Mouse (Mus musculus): ENCODE measurements around the gene Clpsl2.
A peak's percentile ranks its signal among the peaks of the same experiment; 100 is the strongest.
"Not testable (repeated sequence)": the region's sequence is repeated elsewhere in the genome, so short reads cannot be mapped to it uniquely, and the experiment has no call there.

Gene Clpsl2

DNA sequence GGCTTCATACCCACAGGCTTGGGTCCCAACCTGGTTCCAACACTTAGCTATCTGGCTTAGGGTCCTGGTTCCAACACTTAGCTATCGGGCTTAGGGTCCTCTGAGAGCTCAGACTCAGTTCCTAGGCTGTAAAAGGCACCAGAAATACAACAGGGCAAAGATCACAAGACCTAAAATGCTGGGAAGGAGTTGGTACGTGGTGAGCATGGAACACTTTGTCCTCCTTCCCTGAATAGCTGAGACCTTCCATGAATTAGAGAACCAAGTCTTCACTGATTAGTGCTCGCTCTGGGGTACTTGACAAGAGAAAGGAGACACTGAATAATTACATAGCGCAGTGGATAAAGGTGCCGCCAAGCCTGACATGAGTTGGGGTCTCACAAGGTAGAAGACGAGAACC is 27.3 kb upstream of the Clpsl2 start:
- no peak for DNase-seq

GRCm38 (mm10) chr17:28522623-28523354 is 26.4 kb upstream of the Clpsl2 start:
- DNase-seq = peak; percentile 93 to 96

GRCm38 (mm10) chr17:28523355-28524008 is 25.7 kb upstream of the Clpsl2 start:
- DNase-seq = no peak

GRCm38 (mm10) chr17:28524009-28524695 is 25.1 kb upstream of the Clpsl2 start:
- DNase-seq = peak; percentile 49 to 71

DNA sequence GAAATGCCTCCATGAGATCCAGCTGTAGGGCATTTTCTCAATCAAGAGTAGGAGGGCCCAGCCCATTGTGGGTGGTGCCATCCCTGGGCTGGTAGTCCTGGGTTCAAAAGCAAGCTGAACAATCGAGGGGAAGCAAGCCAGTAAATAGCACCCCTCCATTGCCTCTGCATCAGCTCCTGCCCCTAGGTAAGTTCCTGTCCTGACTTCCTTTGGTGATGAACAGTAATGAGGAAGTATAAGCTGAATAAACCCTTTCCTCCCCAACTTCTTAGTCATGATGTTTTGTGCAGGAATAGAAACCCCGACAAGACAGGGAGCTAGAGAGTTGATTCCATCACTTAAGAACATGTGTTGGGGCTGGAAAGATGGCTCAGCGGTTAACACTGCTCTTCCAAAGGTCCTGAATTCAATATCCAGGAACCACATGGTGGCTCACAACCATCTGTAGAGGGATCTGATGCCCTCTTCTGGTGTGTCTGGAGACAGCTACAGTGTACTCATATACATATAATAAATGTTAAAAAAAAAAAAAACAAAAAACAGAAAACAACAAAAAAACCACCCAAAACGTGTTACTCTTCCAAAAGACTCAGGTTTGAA is 24.3 kb upstream of the Clpsl2 start:
- no peak for DNase-seq

DNA sequence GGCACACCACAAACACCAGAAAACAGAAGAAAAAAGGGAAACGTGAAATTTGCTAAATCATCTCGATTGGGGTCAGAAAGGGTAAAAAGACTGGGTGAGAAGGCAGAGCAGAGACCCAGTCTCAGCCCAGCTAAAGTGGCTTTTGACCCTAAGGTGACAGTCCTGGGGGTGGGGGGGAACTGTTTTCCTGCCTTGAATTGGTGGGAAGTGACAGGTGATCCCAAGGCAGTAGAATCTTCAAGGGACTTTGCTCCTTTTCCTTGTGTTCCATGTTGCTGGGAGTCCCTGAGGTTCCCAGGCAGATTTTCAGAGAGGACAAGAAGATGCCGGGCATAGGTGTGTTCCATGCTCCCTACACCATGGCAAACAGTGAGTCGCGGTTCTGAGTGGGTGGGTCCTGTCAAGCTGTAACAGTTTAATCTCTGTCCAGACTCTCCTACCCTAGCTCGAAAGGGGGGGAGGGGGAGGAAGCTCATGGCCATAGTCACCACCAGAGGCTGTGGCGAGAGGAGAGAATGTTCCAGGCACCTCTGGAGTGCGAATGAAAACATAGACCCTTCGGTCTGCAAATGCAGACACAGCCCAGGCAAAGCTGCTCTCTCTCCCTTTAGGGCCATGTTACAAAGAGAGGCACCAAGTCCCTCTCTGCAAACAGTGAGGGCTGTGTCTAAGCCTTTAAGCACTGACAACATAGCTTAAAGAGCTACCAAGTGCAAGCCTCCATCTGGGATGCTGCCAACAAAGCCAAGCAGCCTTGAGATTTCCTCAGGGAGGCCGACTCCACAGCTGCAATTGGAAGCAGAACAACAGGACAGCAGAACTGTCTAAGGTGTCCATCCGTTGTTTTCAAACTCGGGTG is 21.8 kb upstream of the Clpsl2 start:
- no peak for DNase-seq

DNA sequence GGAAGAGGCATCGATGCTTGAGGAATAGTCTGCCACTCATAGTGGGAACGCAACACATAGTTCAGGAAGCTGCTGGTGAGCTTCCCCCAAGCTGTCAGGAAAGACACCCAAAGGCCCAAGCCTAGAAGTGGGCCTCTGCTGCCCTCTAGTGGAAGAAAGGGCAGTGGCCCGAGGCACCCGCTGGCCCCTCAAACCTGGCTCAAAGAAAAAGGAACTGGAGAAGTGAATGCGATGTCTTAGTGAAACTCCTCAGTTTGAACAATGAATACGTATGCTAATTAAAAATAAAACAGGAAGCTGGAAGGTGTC is 21.2 kb upstream of the Clpsl2 start:
- DNase-seq = peak; percentile 69 to 77

DNA sequence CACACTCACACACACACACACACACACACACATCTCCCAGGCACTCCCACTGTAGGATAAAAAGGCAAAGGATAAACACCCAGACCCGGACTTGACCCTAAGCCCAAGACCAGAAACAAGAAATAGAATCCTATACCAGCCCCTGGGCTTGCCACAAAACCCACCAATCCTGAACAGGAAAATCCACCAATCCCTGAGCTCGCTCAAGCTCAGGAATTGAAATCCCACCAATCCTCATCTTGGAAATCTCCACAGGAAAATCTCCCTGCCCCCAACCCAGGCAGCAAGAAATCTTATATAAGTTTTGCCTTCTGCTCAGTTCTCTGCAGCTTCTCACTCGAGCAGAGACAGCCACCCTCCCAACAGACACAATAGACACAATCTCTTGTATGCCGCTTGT is 20.1 kb upstream of the Clpsl2 start:
- DNase-seq = no peak

DNA sequence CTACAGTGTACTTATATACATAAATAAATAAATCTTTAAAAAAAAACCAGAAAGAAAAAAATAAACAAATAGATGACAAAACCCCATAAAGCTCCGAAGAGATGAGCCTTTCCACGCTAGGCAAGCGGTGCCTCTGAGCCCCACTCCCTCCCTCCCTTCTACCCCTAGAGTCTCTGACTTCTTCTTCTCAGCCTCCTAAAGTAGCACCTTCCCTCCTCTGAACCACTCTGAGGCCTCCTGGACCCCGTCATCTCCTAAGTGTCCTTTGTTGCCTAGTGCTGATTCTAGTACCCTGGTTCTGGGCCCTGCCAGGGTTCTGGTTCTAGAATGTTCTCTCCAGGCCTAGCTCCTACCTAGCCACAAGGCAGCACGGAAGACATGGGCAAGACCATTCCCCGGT is 18.7 kb upstream of the Clpsl2 start, which contains the start of gene Armc12:
TSS of gene Armc12 (plus strand) at position 301 of the 400 bp plus-strand sequence.
- DNase-seq = no peak

- no peak for DNase-seq
Observed at GRCm38 (mm10) chr17:28531946-28532345, 17.3 kb upstream of the Clpsl2 start.

DNA sequence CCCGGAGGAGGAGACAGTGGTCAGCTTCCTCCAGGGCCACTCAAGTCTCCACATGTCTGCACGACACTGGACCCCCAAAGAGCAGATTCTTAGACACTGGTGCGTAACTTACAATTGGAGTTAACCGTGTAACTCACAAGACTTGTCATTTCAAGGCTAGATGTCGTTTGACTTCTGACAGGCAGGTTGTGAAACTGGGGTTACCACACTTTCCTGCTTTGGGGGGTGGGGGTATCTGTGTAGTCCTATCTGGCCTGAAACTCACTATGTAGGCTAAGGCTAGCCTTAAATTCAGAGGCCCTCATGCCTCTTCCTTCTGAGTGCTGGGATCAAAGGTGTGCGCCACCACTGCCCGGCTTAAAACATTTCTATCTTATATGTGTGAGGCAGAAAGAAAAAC is 16.7 kb upstream of the Clpsl2 start:
- no peak for DNase-seq

- DNase-seq = no peak
Observed at GRCm38 (mm10) chr17:28533327-28533726, 15.9 kb upstream of the Clpsl2 start.

GRCm38 (mm10) chr17:28537881-28538280 is 11.3 kb upstream of the Clpsl2 start:
- no peak for DNase-seq

- DNase-seq = no peak
Observed at GRCm38 (mm10) chr17:28546925-28547324, 2.3 kb upstream of the Clpsl2 start.

GRCm38 (mm10) chr17:28548550-28548949 is 661 bp upstream of the Clpsl2 start:
- DNase-seq = no peak

DNA sequence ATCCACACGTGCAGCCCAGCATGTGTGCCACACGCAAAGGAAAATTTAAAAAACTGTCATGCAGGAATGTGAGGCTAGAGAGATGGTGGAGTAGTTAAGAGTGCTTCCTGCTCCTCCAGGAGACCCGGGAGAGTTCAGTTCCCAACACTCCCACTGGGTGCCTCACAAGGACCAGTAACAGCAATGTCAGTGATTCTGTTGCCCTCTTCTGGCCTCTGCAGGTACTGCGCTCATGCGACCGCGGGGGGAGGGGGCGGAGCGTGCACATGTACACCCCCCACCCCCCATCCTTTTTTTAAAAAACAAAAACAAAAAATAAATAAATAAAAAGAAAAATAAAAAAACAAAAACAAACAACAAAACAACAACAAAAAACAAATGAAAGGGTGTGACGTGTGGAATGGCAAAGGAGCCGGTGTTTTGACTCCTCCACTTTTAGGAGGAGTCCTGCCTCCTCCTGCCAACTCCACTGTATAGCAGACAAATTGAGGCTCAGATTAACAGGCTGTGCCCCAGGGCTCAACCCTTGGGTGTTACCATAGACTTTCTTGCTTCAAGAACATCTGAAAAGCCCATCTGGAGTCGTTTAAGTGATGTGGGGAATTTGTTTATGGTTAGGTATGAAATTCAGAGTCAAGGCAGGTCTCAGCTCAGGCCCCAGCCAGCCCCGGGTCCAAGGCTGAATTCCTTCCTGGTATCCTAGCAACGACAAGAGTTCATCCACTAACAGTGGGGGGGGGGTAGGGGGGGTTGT is 4.0 kb downstream of the Clpsl2 start:
- peak; percentile 42 to 56 for DNase-seq

- DNase-seq = not testable (repeated sequence)
Observed at GRCm38 (mm10) chr17:28554021-28554420, 4.8 kb downstream of the Clpsl2 start.

DNA sequence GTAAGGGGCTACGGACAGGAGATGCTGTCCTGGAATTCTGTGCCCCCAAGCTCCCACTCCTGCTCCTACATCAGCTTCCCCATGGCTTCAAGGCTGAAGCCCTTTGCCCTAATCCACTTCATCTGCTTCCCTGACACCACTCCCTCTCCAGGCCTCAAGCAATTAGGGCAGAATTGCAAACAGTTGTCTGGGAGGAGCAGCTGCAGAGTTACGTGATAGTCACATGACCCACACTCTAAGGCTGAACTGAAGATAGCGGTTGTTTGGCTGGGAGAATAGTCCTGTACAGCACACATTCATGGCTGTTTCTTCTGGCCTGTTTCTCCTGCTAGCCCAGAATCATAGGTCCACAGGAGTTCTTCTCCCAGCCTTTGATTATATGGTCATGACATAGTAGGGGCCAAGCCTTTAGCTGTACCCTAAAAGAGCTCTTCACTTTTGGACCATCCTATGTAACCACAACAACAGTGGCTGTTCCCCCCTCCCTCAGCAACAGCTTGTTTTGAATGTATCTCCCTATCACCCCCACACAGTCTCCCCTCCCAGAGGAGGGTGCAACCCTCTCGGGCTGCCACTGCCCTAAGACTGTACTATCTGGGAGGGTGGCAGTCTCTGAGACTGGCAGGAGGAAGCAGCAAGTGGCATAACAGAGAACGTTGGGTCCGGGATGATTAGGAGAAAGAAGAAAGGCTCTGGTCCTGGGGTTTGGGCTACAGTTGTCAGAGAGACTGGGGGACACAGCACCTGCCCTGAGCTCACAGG is 7.6 kb downstream of the Clpsl2 start:
- DNase-seq = no peak

DNA sequence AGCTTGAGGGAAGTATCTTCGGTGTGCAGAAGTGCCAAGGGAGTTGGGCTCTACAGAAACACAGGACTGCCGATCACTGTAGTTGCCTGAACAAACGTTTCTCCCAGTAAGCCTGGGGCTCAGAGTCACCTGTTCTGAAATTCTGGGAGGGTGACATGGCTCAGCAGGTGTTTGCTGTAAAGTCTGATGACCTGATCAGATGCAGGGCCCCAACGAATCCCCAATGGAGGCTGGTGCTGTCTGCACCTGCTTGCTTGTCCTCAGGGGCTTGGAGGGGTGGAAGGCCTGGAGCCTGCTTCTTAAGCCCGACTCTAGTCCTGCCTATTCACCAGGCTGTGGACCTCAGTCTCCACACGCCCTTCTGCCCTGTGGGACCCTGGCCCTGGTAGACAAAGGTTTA is 8.6 kb downstream of the Clpsl2 start:
- DNase-seq = no peak

DNA sequence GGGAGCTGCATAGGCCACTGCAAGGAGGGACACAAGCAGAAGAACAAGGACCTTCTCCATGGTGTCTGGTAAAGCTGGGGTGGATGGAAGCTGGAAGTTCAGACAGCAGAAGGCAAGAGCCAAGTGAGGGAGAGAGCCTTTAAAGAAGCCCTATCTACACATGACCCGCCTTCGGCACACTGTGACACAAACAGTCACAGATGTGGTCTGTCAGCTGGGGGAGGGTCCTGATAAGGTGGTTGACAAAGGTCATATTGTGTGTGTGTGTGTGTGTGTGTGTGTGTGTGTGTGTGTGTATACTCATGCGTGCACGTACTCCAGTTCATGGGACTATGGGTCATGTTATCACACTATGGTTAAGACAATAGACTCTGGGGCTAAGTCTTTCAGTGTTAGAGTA is 11.4 kb downstream of the Clpsl2 start, which contains the start of gene Clps:
TSS of gene Clps (minus strand) at position 169 of the 400 bp plus-strand sequence.
- DNase-seq = no peak

DNA sequence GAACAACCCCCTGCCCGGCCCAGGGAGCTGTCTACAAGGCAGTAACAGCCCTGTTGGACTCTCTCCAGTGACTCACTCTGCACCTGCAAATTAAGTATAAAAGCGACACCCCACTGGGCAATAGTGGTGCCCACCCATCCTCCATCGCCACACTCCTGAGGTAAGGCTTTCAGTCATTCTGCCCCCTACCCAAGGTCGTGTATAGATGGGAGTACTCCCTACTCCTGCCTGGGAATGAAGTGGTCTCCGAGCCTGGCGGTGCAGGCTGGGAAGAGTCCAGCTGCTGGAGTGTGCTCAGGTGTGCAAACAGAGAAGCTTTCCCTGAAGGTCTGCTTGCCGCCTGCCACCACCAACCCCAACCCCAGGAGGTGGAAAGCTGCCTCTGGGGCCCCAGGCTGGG is 12.4 kb downstream of the Clpsl2 start:
- no peak for DNase-seq

All from thymus, adult 18-20 months (tissue).